Mouse (Mus musculus) stomach, embryonic 15.5 days (tissue): Measurements from ENCODE around the gene Lcn9. TPM values are rescaled to one million over a fixed set of nuclear protein-coding genes. Genes with fewer than 3 reads are reported as not detected.

Source experiments
- ATAC-seq: fragments of 200-750 bp; cut with Nextera tagmentation; 2 replicates; pipeline ENCODE4 v1.8.0; 2017; ENCODE audit warnings: low read depth, moderate number of reproducible peaks, moderate TSS enrichment; ENCODE audit not compliant: insufficient read depth, low FRiP score
- H3K27ac ChIP-seq: fragments of 300-500 bp; sonication (generic); 2 replicates; pipeline ENCODE4 v1.5.1; 2015; ENCODE audit warnings: mild to moderate bottlenecking, inconsistent platforms
- H3K27me3 ChIP-seq: fragments of 300-500 bp; sonication (generic); replicated peaks from 2 replicates; pipeline ENCODE4 v1.6.1; 2015; ENCODE audit warnings: inconsistent platforms
- H3K36me3 ChIP-seq: fragments of 300-500 bp; sonication (generic); 2 replicates; pipeline ENCODE4 v1.6.1; 2015; ENCODE audit warnings: inconsistent platforms
- H3K4me1 ChIP-seq: fragments of 300-500 bp; sonication (generic); 2 replicates; pipeline ENCODE4 v1.6.1; 2015; ENCODE audit warnings: inconsistent platforms
- H3K4me2 ChIP-seq: fragments of 300-500 bp; sonication (generic); 2 replicates; pipeline ENCODE4 v1.6.1; 2015; ENCODE audit warnings: mild to moderate bottlenecking, inconsistent platforms
- H3K4me3 ChIP-seq: fragments of 300-500 bp; sonication (generic); replicated peaks from 2 replicates; pipeline ENCODE4 v1.5.1; 2015; ENCODE audit warnings: inconsistent platforms
- H3K9ac ChIP-seq: fragments of 300-500 bp; sonication (generic); 2 replicates; pipeline ENCODE4 v1.6.1; 2015; ENCODE audit warnings: inconsistent platforms
- H3K9me3 ChIP-seq: fragments of 300-500 bp; sonication (generic); 2 replicates; pipeline ENCODE4 v1.6.1; 2016; ENCODE audit warnings: inconsistent platforms
- WGBS: fragments of 180-500 bp; shearing (Covaris S2); methylation state at CpG from one replicate; pipeline ENCODE4 v1.1.7; 2015; 5-methylcytosine and 5-hydroxymethylcytosine counted together
- polyA plus RNA-seq: library from polyadenylated mRNA; unstranded; fragments of >200 nt; fragmentation: Nextera tagmentation; extraction: Ambion mirVana; gene quantifications from 2 replicates; pipeline ENCODE4 v1.2.1, GENCODE M21; 2015

The Lcn9 gene
- polyA plus RNA-seq, 1 experiment from 2014 or later: not detected

GRCm38 (mm10) chr2:25852626-25853025 lies 29.7 kb downstream of the Lcn9 start:
- no peak for ATAC-seq

GRCm38 (mm10) chr2:25853998-25854397 lies 31.0 kb downstream of the Lcn9 start:
- no peaks in the 10 kb centered on the region for H3K4me1 ChIP-seq
- no peak for ATAC-seq
- H3K4me2 ChIP-seq: no peak overlapping the region
- H3K36me3 ChIP-seq: no peaks in the 10 kb centered on the region
- no peak overlapping the region for H3K9ac ChIP-seq
- H3K4me3 ChIP-seq: no peak overlapping the region
- H3K9me3 ChIP-seq: no peaks in the 10 kb centered on the region
- H3K27ac ChIP-seq: no peak overlapping the region
- 60% methylated on average over 5 of the region's 5 CpGs for WGBS
- no peaks in the 10 kb centered on the region for H3K27me3 ChIP-seq

More at GRCm38 (mm10) chr2:25852626-25853025, 29.7 kb downstream of the Lcn9 start:
- 41% methylated on average over 3 of the region's 3 CpGs for WGBS
- Histone ChIP-seq H3K9me3 (no peaks in the 10 kb centered on the region), H3K27me3 (no peaks in the 10 kb centered on the region), H3K36me3 (no peaks in the 10 kb centered on the region), H3K9ac (no peak overlapping the region), H3K4me1 (no peaks in the 10 kb centered on the region), H3K27ac (no peak overlapping the region), H3K4me2 (no peak overlapping the region), H3K4me3 (no peak overlapping the region)

- no peak overlapping the region for H3K9ac ChIP-seq
- H3K36me3 ChIP-seq: no peaks in the 10 kb centered on the region
- no peaks in the 10 kb centered on the region for H3K9me3 ChIP-seq
- no peak overlapping the region for H3K4me2 ChIP-seq
- no peak for ATAC-seq
- no peak overlapping the region for H3K27ac ChIP-seq
- peaks cover 18% of the 10 kb centered on the region for H3K4me1 ChIP-seq
- WGBS: 74% methylated on average over 3 of the region's 3 CpGs
- H3K4me3 ChIP-seq: no peak overlapping the region
- H3K27me3 ChIP-seq: peaks cover 23% of the 10 kb centered on the region
These were observed 36.9 kb downstream of the Lcn9 start for GRCm38 (mm10) chr2:25859891-25860290.

GRCm38 (mm10) chr2:25862038-25862437 lies 39.1 kb downstream of the Lcn9 start:
- ATAC-seq: no peak
- no peaks in the 10 kb centered on the region for H3K9me3 ChIP-seq
- H3K27ac ChIP-seq: no peak overlapping the region
- peaks cover 18% of the 10 kb centered on the region for H3K4me1 ChIP-seq
- no peak overlapping the region for H3K4me3 ChIP-seq
- no peak overlapping the region for H3K4me2 ChIP-seq
- H3K9ac ChIP-seq: no peak overlapping the region
- peaks cover 35% of the 10 kb centered on the region for H3K27me3 ChIP-seq
- WGBS: 56% methylated on average over 2 of the region's 2 CpGs
- no peaks in the 10 kb centered on the region for H3K36me3 ChIP-seq

- Histone ChIP-seq H3K36me3 (no peaks in the 10 kb centered on the region), H3K9ac (no peak overlapping the region), H3K9me3 (no peaks in the 10 kb centered on the region), H3K4me3 (no peak overlapping the region), H3K27me3 (peaks cover 35% of the 10 kb centered on the region), H3K27ac (no peak overlapping the region), H3K4me1 (peaks cover 18% of the 10 kb centered on the region), H3K4me2 (peak overlapping the region; percentile 94)
- 58% methylated on average over 5 of the region's 5 CpGs for WGBS
- ATAC-seq: no peak
These were observed 39.8 kb downstream of the Lcn9 start for GRCm38 (mm10) chr2:25862696-25863270.

GRCm38 (mm10) chr2:25863337-25864131 lies 40.6 kb downstream of the Lcn9 start, which contains the start of gene Kcnt1:
Kcnt1 (plus strand) TSS chr2:25863734.
- under 1% methylated on average over 48 of the region's 53 CpGs for WGBS
- Histone ChIP-seq H3K27me3 (peaks cover 35% of the 10 kb centered on the region), H3K36me3 (no peaks in the 10 kb centered on the region), H3K4me3 (peak within 1 kb of the TSS; percentile 47), H3K4me1 (peaks cover 18% of the 10 kb centered on the region), H3K4me2 (peak within 1 kb of the TSS; percentile 94), H3K9me3 (no peaks in the 10 kb centered on the region), H3K9ac (no peak within 1 kb of the TSS), H3K27ac (no peak within 1 kb of the TSS)
- no peak for ATAC-seq

- H3K27ac ChIP-seq: no peak overlapping the region
These were observed 41.3 kb downstream of the Lcn9 start for GRCm38 (mm10) chr2:25864230-25864629.

GRCm38 (mm10) chr2:25865412-25865811 lies 42.5 kb downstream of the Lcn9 start:
- Histone ChIP-seq H3K9me3 (no peaks in the 10 kb centered on the region), H3K4me2 (no peak overlapping the region), H3K27ac (no peak overlapping the region), H3K9ac (no peak overlapping the region), H3K36me3 (no peaks in the 10 kb centered on the region), H3K4me1 (peaks cover 18% of the 10 kb centered on the region), H3K27me3 (peaks cover 35% of the 10 kb centered on the region), H3K4me3 (no peak overlapping the region)
- 8% methylated on average over 4 of the region's 4 CpGs for WGBS
- ATAC-seq: no peak

More at GRCm38 (mm10) chr2:25864230-25864629, 41.3 kb downstream of the Lcn9 start:
- WGBS: 6% methylated on average over 18 of the region's 18 CpGs
- Histone ChIP-seq H3K27me3 (peaks cover 35% of the 10 kb centered on the region), H3K4me2 (peak overlapping the region; percentile 94), H3K4me3 (peak overlapping the region; percentile 47), H3K4me1 (peaks cover 18% of the 10 kb centered on the region), H3K36me3 (no peaks in the 10 kb centered on the region), H3K9ac (no peak overlapping the region), H3K9me3 (no peaks in the 10 kb centered on the region)
- no peak for ATAC-seq

GRCm38 (mm10) chr2:25866656-25867055 lies 43.7 kb downstream of the Lcn9 start:
- ATAC-seq: no peak
- Histone ChIP-seq H3K27ac (no peak overlapping the region), H3K36me3 (no peaks in the 10 kb centered on the region), H3K4me3 (no peak overlapping the region), H3K27me3 (peaks cover 35% of the 10 kb centered on the region), H3K9me3 (no peaks in the 10 kb centered on the region), H3K4me2 (no peak overlapping the region), H3K9ac (no peak overlapping the region), H3K4me1 (peaks cover 18% of the 10 kb centered on the region)
- 56% methylated on average over 5 of the region's 5 CpGs for WGBS

Other genes starting within 250 kb of the Lcn9 start
- 74.5 and 104 TPM in 2 replicates for gene Mamdc4, start 248.3 kb upstream of the Lcn9 start, polyA plus RNA-seq
- 144 and 151 TPM in 2 replicates for gene Phpt1, start 247.9 kb upstream of the Lcn9 start, polyA plus RNA-seq
- 1.0 and 1.1 TPM in 2 replicates for gene Ajm1, start 241.4 kb upstream of the Lcn9 start, polyA plus RNA-seq
- 64.2 and 65.6 TPM in 2 replicates for gene Rabl6, start 214.6 kb upstream of the Lcn9 start, polyA plus RNA-seq
- 0.19 and 0.21 TPM in 2 replicates for gene Ccdc183, start 205.5 kb upstream of the Lcn9 start, polyA plus RNA-seq
- 24.3 and 25.0 TPM in 2 replicates for gene Tmem141, start 201.1 kb upstream of the Lcn9 start, polyA plus RNA-seq
- 4.0 and 6.2 TPM in 2 replicates for gene Fcna, start 195.1 kb upstream of the Lcn9 start, polyA plus RNA-seq
- gene Lcn8, start 170.0 kb upstream of the Lcn9 start, polyA plus RNA-seq: not detected in 2 replicates
- not detected in 2 replicates for gene Lcn5, start 165.2 kb upstream of the Lcn9 start, polyA plus RNA-seq
- gene Lcn6, start 146.4 kb upstream of the Lcn9 start, polyA plus RNA-seq: not detected in 2 replicates
- gene Lcn10, start 140.4 kb upstream of the Lcn9 start, polyA plus RNA-seq: not detected in 2 replicates
- not detected in 2 replicates for gene Obp2a, start 123.1 kb upstream of the Lcn9 start, polyA plus RNA-seq
- 79.4 and 83.4 TPM in 2 replicates for gene Bmyc, start 116.4 kb upstream of the Lcn9 start, polyA plus RNA-seq
- not detected in 2 replicates for gene Obp2b, start 86.1 kb upstream of the Lcn9 start, polyA plus RNA-seq
- gene Lcn3, start 57.6 kb upstream of the Lcn9 start, polyA plus RNA-seq: not detected in 2 replicates
- gene Lcn11, start 46.1 kb upstream of the Lcn9 start, polyA plus RNA-seq: not detected in 2 replicates
- gene Gm13539, start 40.9 kb upstream of the Lcn9 start, polyA plus RNA-seq: not detected in 2 replicates
- not detected in 2 replicates for gene Glt6d1, start 7.3 kb upstream of the Lcn9 start, polyA plus RNA-seq
- not detected in 2 replicates for gene Sohlh1, start 24.1 kb downstream of the Lcn9 start, polyA plus RNA-seq
- 0.39 and 0.62 TPM in 2 replicates for gene Kcnt1, start 40.6 kb downstream of the Lcn9 start, polyA plus RNA-seq
- 18.6 and 19.0 TPM in 2 replicates for gene Camsap1, start 160.1 kb downstream of the Lcn9 start, polyA plus RNA-seq
- gene Ubac1, start 198.6 kb downstream of the Lcn9 start, polyA plus RNA-seq: 87.6 and 105 TPM in 2 replicates